Mouse (Mus musculus) T-cell, adult 66 days (primary cell): ENCODE results near the gene Jtb. TPM values are rescaled to one million over a fixed set of nuclear protein-coding genes. Genes with fewer than 3 reads are reported as not detected.

Source experiments
- total RNA-seq, 2 experiments: library from RNA; stranded (reverse); gene quantifications; 3 replicates in 1 of 2; 4 replicates in 1 of 2; pipeline ENCODE4 v1.2.4; 2023

The Jtb gene
- 10 to 100 TPM; 63.9 to 76.8 TPM for total RNA-seq

GRCm38 (mm10) chr3:90231507-90232333, at the start of gene Jtb:
Gene Jtb (plus strand): TSS chr3:90231597.

GRCm38 (mm10) chr3:90213377-90213866, 18.0 kb upstream of the Jtb start, which contains the start of the genes Rps27 and Rab13:
Gene Rps27 (minus strand): TSS chr3:90213651.
Gene Rab13 (plus strand): TSS chr3:90213695.

GRCm38 (mm10) chr3:90242984-90243775, 11.8 kb downstream of the Jtb start, which contains the start of gene Creb3l4:
Gene Creb3l4 (minus strand): TSS chr3:90243512.

GRCm38 (mm10) chr3:90247960-90248745, 16.8 kb downstream of the Jtb start, which contains the start of gene Slc39a1:
Gene Slc39a1 (plus strand): TSS chr3:90248172.

GRCm38 (mm10) chr3:90253653-90254418, 22.4 kb downstream of the Jtb start, which contains the start of gene Crtc2:
Gene Crtc2 (plus strand): TSS chr3:90254163.

GRCm38 (mm10) chr3:90265034-90265931, 33.9 kb downstream of the Jtb start, which contains the start of gene Dennd4b:
Gene Dennd4b (plus strand): TSS chr3:90265185.

Other genes with a start within 250 kb of the Jtb start
- 10 to 100 TPM; 54.0 to 60.6 TPM for gene Hax1, start 232.8 kb upstream of the Jtb start, total RNA-seq
- 100 to 1,000 TPM in 1 of 2 experiments, 10 to 100 TPM in 1; 94.8 to 103 TPM for gene 4933434E20Rik, start 180.0 kb upstream of the Jtb start, total RNA-seq
- gene Ubap2l, start 179.0 kb upstream of the Jtb start, total RNA-seq, result 100 to 1,000 TPM; 237 to 253 TPM
- 100 to 1,000 TPM; 548 to 572 TPM for gene Tpm3, start 158.9 kb upstream of the Jtb start, total RNA-seq
- gene Nup210l, start 127.5 kb upstream of the Jtb start, total RNA-seq, result 1 to 10 TPM; 1.1 TPM
- gene Rps27, start 17.9 kb upstream of the Jtb start, total RNA-seq, result over 10,000 TPM; 10,955 to 11,849 TPM
- gene Rab13, start 17.9 kb upstream of the Jtb start, total RNA-seq, result not detected
- not detected for gene Creb3l4, start 11.9 kb downstream of the Jtb start, total RNA-seq
- 10 to 100 TPM; 25.3 to 28.3 TPM for gene Slc39a1, start 16.6 kb downstream of the Jtb start, total RNA-seq
- gene Crtc2, start 22.6 kb downstream of the Jtb start, total RNA-seq, result 100 to 1,000 TPM in 1 of 2 experiments, 10 to 100 TPM in 1; 97.9 to 123 TPM
- 10 to 100 TPM; 73.7 to 80.7 TPM for gene Dennd4b, start 33.6 kb downstream of the Jtb start, total RNA-seq
- gene Gatad2b, start 61.6 kb downstream of the Jtb start, total RNA-seq, result 100 to 1,000 TPM; 109 to 114 TPM
- 1 to 10 TPM; 1.8 to 2.2 TPM for gene Slc27a3, start 158.3 kb downstream of the Jtb start, total RNA-seq
- gene Ints3, start 202.0 kb downstream of the Jtb start, total RNA-seq, result 10 to 100 TPM; 57.3 to 67.2 TPM
- not detected for gene Npr1, start 234.3 kb downstream of the Jtb start, total RNA-seq
- gene Ilf2, start 244.5 kb downstream of the Jtb start, total RNA-seq, result 10 to 100 TPM; 89.4 to 92.6 TPM